Mouse (Mus musculus): ENCODE measurements around the gene Psme2. TPM values are rescaled to one million over a fixed set of nuclear protein-coding genes. Genes with fewer than 3 reads are reported as not detected.

Gene Psme2
- 98.7 and 104 TPM in 2 replicates for polyA plus RNA-seq (2012; rRNA removed)

- TF ChIP-seq CTCF (IDR thresholded peaks at IDR 0.05; ENCODE audit: borderline replicate concordance, control insufficient read depth, extremely low read depth, insufficient read depth, low read length, poor library complexity) (0 out of 2 replicates have a peak, but pooled peaks have one; percentile 8), POLR2A (IDR thresholded peaks at IDR 0.05; ENCODE audit: control insufficient read depth, extremely low read depth, insufficient read depth, low read length, poor library complexity) (no peak)
- H3K4me3 ChIP-seq (ENCODE audit: control insufficient read depth, insufficient read depth, low read length): peak within 1 kb of the TSS; percentile 70
- peaks cover 13% of the 10 kb centered on the region for H3K4me1 ChIP-seq (replicated peaks; ENCODE audit: control insufficient read depth, insufficient read depth, low read length)
- peaks cover 14% of the 10 kb centered on the region for H3K36me3 ChIP-seq (ENCODE audit: control insufficient read depth, insufficient read depth, low read length)
- peak; percentile 66 for DNase-seq
- H3K27me3 ChIP-seq (ENCODE audit: control insufficient read depth, insufficient read depth, low read length): no peaks in the 10 kb centered on the region
- H3K27ac ChIP-seq (ENCODE audit: control insufficient read depth, insufficient read depth, low read length): peak within 1 kb of the TSS; percentile 82
- under 1% methylated on average over 22 of the region's 22 CpGs for WGBS
Measured at GRCm38 (mm10) chr14:55590748-55591330, at the start of gene Psme2. TSS of gene Psme2 (minus strand) at chr14:55591113.

- H3K4me1 ChIP-seq (replicated peaks; ENCODE audit: control insufficient read depth, insufficient read depth, low read length): peaks cover 13% of the 10 kb centered on the region
- WGBS: 95% methylated on average over 9 of the region's 9 CpGs
- no peak within 1 kb of the TSS for H3K4me3 ChIP-seq (ENCODE audit: control insufficient read depth, insufficient read depth, low read length)
Measured at GRCm38 (mm10) chr14:55637795-55638194, 46.9 kb upstream of the Psme2 start, which contains the start of gene Gm49378. TSS of gene Gm49378 (minus strand) at chr14:55637895.

GRCm38 (mm10) chr14:55635523-55636007 is 44.7 kb upstream of the Psme2 start, which contains the start of gene Ipo4:
TSS of gene Ipo4 (minus strand) at chr14:55635957.
- H3K27me3 ChIP-seq (ENCODE audit: control insufficient read depth, insufficient read depth, low read length): no peaks in the 10 kb centered on the region
- TF ChIP-seq CTCF (IDR thresholded peaks at IDR 0.05; ENCODE audit: borderline replicate concordance, control insufficient read depth, extremely low read depth, insufficient read depth, low read length, poor library complexity): no peak
- TF ChIP-seq POLR2A (IDR thresholded peaks at IDR 0.05; ENCODE audit: control insufficient read depth, extremely low read depth, insufficient read depth, low read length, poor library complexity): peak; percentile 62; the same call in 1 of the 2 replicates
- H3K36me3 ChIP-seq (ENCODE audit: control insufficient read depth, insufficient read depth, low read length): no peaks in the 10 kb centered on the region; the same call in 1 of the 2 replicates
- H3K27ac ChIP-seq (ENCODE audit: control insufficient read depth, insufficient read depth, low read length): no peak within 1 kb of the TSS
- under 1% methylated on average over 30 of the region's 33 CpGs for WGBS
- peak; percentile 84 for DNase-seq
- H3K4me1 ChIP-seq (replicated peaks; ENCODE audit: control insufficient read depth, insufficient read depth, low read length): peaks cover 6% of the 10 kb centered on the region
- H3K4me3 ChIP-seq (ENCODE audit: control insufficient read depth, insufficient read depth, low read length): peak within 1 kb of the TSS; percentile 51

More at GRCm38 (mm10) chr14:55637795-55638194, 46.9 kb upstream of the Psme2 start, which contains the start of gene Gm49378:
- Histone ChIP-seq H3K27me3 (ENCODE audit: control insufficient read depth, insufficient read depth, low read length) (no peaks in the 10 kb centered on the region), H3K36me3 (ENCODE audit: control insufficient read depth, insufficient read depth, low read length) (no peaks in the 10 kb centered on the region; the same call in 1 of the 2 replicates), H3K27ac (ENCODE audit: control insufficient read depth, insufficient read depth, low read length) (no peak within 1 kb of the TSS)
- TF ChIP-seq POLR2A (IDR thresholded peaks at IDR 0.05; ENCODE audit: control insufficient read depth, extremely low read depth, insufficient read depth, low read length, poor library complexity) (no peak), CTCF (IDR thresholded peaks at IDR 0.05; ENCODE audit: borderline replicate concordance, control insufficient read depth, extremely low read depth, insufficient read depth, low read length, poor library complexity) (no peak)
- DNase-seq: no peak

- Histone ChIP-seq H3K4me1 (replicated peaks; ENCODE audit: control insufficient read depth, insufficient read depth, low read length) (peaks cover 6% of the 10 kb centered on the region), H3K4me3 (ENCODE audit: control insufficient read depth, insufficient read depth, low read length) (peak overlapping the region; percentile 51), H3K27ac (ENCODE audit: control insufficient read depth, insufficient read depth, low read length) (no peak overlapping the region), H3K27me3 (ENCODE audit: control insufficient read depth, insufficient read depth, low read length) (no peaks in the 10 kb centered on the region), H3K36me3 (ENCODE audit: control insufficient read depth, insufficient read depth, low read length) (no peaks in the 10 kb centered on the region; the same call in 1 of the 2 replicates)
- TF ChIP-seq POLR2A (IDR thresholded peaks at IDR 0.05; ENCODE audit: control insufficient read depth, extremely low read depth, insufficient read depth, low read length, poor library complexity) (no peak), CTCF (IDR thresholded peaks at IDR 0.05; ENCODE audit: borderline replicate concordance, control insufficient read depth, extremely low read depth, insufficient read depth, low read length, poor library complexity) (no peak)
- WGBS: 7% methylated on average over 23 of the region's 23 CpGs
- DNase-seq: no peak
Measured at GRCm38 (mm10) chr14:55634874-55635522, 44.1 kb upstream of the Psme2 start.

DNA sequence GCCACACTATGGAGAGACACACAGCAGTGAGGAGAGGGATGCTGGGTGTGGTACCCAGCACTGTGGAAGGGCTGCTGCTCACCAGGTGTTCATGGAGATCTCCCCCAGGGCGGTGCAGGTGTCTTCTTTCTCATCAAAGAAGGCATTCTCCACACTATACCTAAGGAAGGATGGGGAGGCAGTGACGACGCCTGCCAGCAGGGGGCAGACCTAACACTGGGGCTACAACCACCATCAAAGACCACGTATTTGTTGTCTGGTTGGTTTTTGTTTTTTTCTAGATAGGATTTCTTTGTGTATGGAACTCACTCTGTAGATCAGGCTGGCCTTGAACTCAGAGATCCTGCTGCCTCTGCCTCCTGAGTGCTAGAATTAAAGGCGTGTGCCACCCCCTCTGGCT is 38.4 kb upstream of the Psme2 start:
- WGBS: 38% methylated on average over 5 of the region's 5 CpGs
- H3K36me3 ChIP-seq (ENCODE audit: control insufficient read depth, insufficient read depth, low read length): no peaks in the 10 kb centered on the region
- DNase-seq: peak; percentile 81

GRCm38 (mm10) chr14:55628077-55628827 is 37.3 kb upstream of the Psme2 start:
- Histone ChIP-seq H3K4me1 (replicated peaks; ENCODE audit: control insufficient read depth, insufficient read depth, low read length) (no peaks in the 10 kb centered on the region), H3K4me3 (ENCODE audit: control insufficient read depth, insufficient read depth, low read length) (no peak overlapping the region), H3K27ac (ENCODE audit: control insufficient read depth, insufficient read depth, low read length) (no peak overlapping the region), H3K27me3 (ENCODE audit: control insufficient read depth, insufficient read depth, low read length) (no peaks in the 10 kb centered on the region), H3K36me3 (ENCODE audit: control insufficient read depth, insufficient read depth, low read length) (no peaks in the 10 kb centered on the region)
- no peak for TF ChIP-seq CTCF (IDR thresholded peaks at IDR 0.05; ENCODE audit: borderline replicate concordance, control insufficient read depth, extremely low read depth, insufficient read depth, low read length, poor library complexity)
- DNase-seq: no peak
- WGBS: 98% methylated on average over 27 of the region's 27 CpGs

More for the DNA sequence above, 38.4 kb upstream of the Psme2 start:
- Histone ChIP-seq H3K27me3 (ENCODE audit: control insufficient read depth, insufficient read depth, low read length) (no peaks in the 10 kb centered on the region), H3K4me1 (replicated peaks; ENCODE audit: control insufficient read depth, insufficient read depth, low read length) (no peaks in the 10 kb centered on the region), H3K27ac (ENCODE audit: control insufficient read depth, insufficient read depth, low read length) (no peak overlapping the region), H3K4me3 (ENCODE audit: control insufficient read depth, insufficient read depth, low read length) (no peak overlapping the region)
- TF ChIP-seq POLR2A (IDR thresholded peaks at IDR 0.05; ENCODE audit: control insufficient read depth, extremely low read depth, insufficient read depth, low read length, poor library complexity) (no peak), CTCF (IDR thresholded peaks at IDR 0.05; ENCODE audit: borderline replicate concordance, control insufficient read depth, extremely low read depth, insufficient read depth, low read length, poor library complexity) (peak; percentile 84; the same call in 1 of the 2 replicates)
